Mouse (Mus musculus): ENCODE measurements around the gene 4833439L19Rik.

4833439L19Rik gene

GRCm38 (mm10) chr13:54565201-54565581, at the start of gene 4833439L19Rik:
Gene 4833439L19Rik (minus strand): TSS chr13:54565435.
- no peak; the same call in 1 of the 2 replicates for TF ChIP-seq GATA4 (IDR thresholded peaks at IDR 0.05; ENCODE audit: insufficient replicate concordance, low read length)

- TF ChIP-seq GATA4 (IDR thresholded peaks at IDR 0.05; ENCODE audit: insufficient replicate concordance, low read length): no peak
Measured at GRCm38 (mm10) chr13:54610972-54611754, 45.9 kb upstream of the 4833439L19Rik start, which contains the start of gene Cltb. Gene Cltb (minus strand): TSS chr13:54611344.

- TF ChIP-seq GATA4 (IDR thresholded peaks at IDR 0.05; ENCODE audit: insufficient replicate concordance, low read length): no peak
Measured at GRCm38 (mm10) chr13:54610613-54610971, 45.4 kb upstream of the 4833439L19Rik start.

GRCm38 (mm10) chr13:54609301-54609700, 44.1 kb upstream of the 4833439L19Rik start:
- TF ChIP-seq GATA4 (IDR thresholded peaks at IDR 0.05; ENCODE audit: insufficient replicate concordance, low read length): no peak

- no peak for TF ChIP-seq GATA4 (IDR thresholded peaks at IDR 0.05; ENCODE audit: insufficient replicate concordance, low read length)
Measured at GRCm38 (mm10) chr13:54608666-54609065, 43.4 kb upstream of the 4833439L19Rik start.

GRCm38 (mm10) chr13:54608002-54608401, 42.8 kb upstream of the 4833439L19Rik start:
- TF ChIP-seq GATA4 (IDR thresholded peaks at IDR 0.05; ENCODE audit: insufficient replicate concordance, low read length): no peak

GRCm38 (mm10) chr13:54607204-54607603, 42.0 kb upstream of the 4833439L19Rik start:
- TF ChIP-seq GATA4 (IDR thresholded peaks at IDR 0.05; ENCODE audit: insufficient replicate concordance, low read length): no peak

- TF ChIP-seq GATA4 (IDR thresholded peaks at IDR 0.05; ENCODE audit: insufficient replicate concordance, low read length): no peak
Measured at GRCm38 (mm10) chr13:54605426-54605825, 40.2 kb upstream of the 4833439L19Rik start.

GRCm38 (mm10) chr13:54604221-54604620, 39.0 kb upstream of the 4833439L19Rik start:
- TF ChIP-seq GATA4 (IDR thresholded peaks at IDR 0.05; ENCODE audit: insufficient replicate concordance, low read length): no peak

- TF ChIP-seq GATA4 (IDR thresholded peaks at IDR 0.05; ENCODE audit: insufficient replicate concordance, low read length): no peak
Measured at GRCm38 (mm10) chr13:54603501-54603900, 38.3 kb upstream of the 4833439L19Rik start.

GRCm38 (mm10) chr13:54602639-54603111, 37.4 kb upstream of the 4833439L19Rik start:
- TF ChIP-seq GATA4 (IDR thresholded peaks at IDR 0.05; ENCODE audit: insufficient replicate concordance, low read length): no peak

- no peak for TF ChIP-seq GATA4 (IDR thresholded peaks at IDR 0.05; ENCODE audit: insufficient replicate concordance, low read length)
Measured at GRCm38 (mm10) chr13:54598622-54599143, 33.4 kb upstream of the 4833439L19Rik start.

- TF ChIP-seq GATA4 (IDR thresholded peaks at IDR 0.05; ENCODE audit: insufficient replicate concordance, low read length): no peak
Measured at GRCm38 (mm10) chr13:54596870-54597269, 31.6 kb upstream of the 4833439L19Rik start.

GRCm38 (mm10) chr13:54596107-54596690, 31.0 kb upstream of the 4833439L19Rik start:
- no peak for TF ChIP-seq GATA4 (IDR thresholded peaks at IDR 0.05; ENCODE audit: insufficient replicate concordance, low read length)

- TF ChIP-seq GATA4 (IDR thresholded peaks at IDR 0.05; ENCODE audit: insufficient replicate concordance, low read length): no peak
Measured at GRCm38 (mm10) chr13:54593617-54594016, 28.4 kb upstream of the 4833439L19Rik start.

GRCm38 (mm10) chr13:54591776-54592356, 26.6 kb upstream of the 4833439L19Rik start:
- TF ChIP-seq GATA4 (IDR thresholded peaks at IDR 0.05; ENCODE audit: insufficient replicate concordance, low read length): no peak

Measured in liver, adult (tissue).